Mouse (Mus musculus): ENCODE results near the gene Zfp446.

DNA sequence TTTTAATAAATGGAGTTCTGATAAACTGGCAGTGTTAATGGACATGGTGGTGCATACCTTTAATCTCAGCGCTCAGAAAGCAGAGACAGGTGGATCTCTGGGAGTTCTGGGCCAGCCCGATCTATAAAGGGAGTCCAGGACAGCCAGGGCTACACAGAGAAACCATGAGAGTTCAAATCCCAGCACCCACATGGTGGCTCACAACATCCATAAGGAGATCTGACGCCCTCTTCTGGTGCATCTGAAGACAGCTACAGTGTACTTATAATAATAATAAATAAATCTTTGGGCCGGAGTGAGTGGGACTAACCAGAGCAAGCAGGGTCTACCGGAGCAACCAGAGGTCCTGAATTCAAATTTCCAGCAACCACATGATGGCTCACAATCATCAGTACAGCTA lies 25.7 kb downstream of the Zfp446 start:
- TF ChIP-seq POLR2A (IDR thresholded peaks at IDR 0.05; ENCODE audit: insufficient read length, low read depth) (no peak), E2F4 (IDR thresholded peaks at IDR 0.05; ENCODE audit: insufficient read depth) (no peak), USF1 (IDR thresholded peaks at IDR 0.05; ENCODE audit: low read depth) (no peak), MAX (IDR thresholded peaks at IDR 0.05; ENCODE audit: low read depth) (no peak), TCF12 (IDR thresholded peaks at IDR 0.05; ENCODE audit: insufficient read depth, poor library complexity, severe bottlenecking) (no peak), CEBPB (IDR thresholded peaks at IDR 0.05; ENCODE audit: insufficient read depth, poor library complexity, severe bottlenecking) (no peak), MYOD1 (IDR thresholded peaks at IDR 0.05; ENCODE audit: control insufficient read depth in 1 of 3, insufficient read length in 2 of 3, low read depth in 2 of 3) (no peak)

All from myocyte (in vitro differentiated cells).